Mouse (Mus musculus): ENCODE measurements at regions not wholly inside any gene's neighbourhood (a gene's known extent, or its start where the extent isn't known, plus 50 kb on each side); places are given as distances from the start of the nearest gene placed in this dataset.

GRCm38 (mm10) chr17:47114736-47115135, 104.4 kb upstream of the Ubr2 start:
- ATAC-seq (ENCODE audit: low FRiP score, low read depth): no peak
- H3K4me2 ChIP-seq (replicated peaks; ENCODE audit: low read depth, low read length, severe bottlenecking): no peak overlapping the region
- DNase-seq (ENCODE audit: low spot score): no peak
- H3K9me3 ChIP-seq (ENCODE audit: control insufficient read depth, low read length): no peaks in the 10 kb centered on the region
- H3K4me3 ChIP-seq (replicated peaks; ENCODE audit: low read length): no peak overlapping the region
- 65% methylated on average over 7 of the region's 7 CpGs for WGBS
- H3K9ac ChIP-seq (ENCODE audit: low read depth, low read length, severe bottlenecking): no peak overlapping the region
- no peaks in the 10 kb centered on the region for H3K36me3 ChIP-seq (ENCODE audit: control insufficient read depth, insufficient read depth, low read length)
- no peak for TF ChIP-seq POLR2A (IDR thresholded peaks at IDR 0.05; ENCODE audit: borderline replicate concordance, extremely low read depth, insufficient read depth, insufficient read length)
- no peaks in the 10 kb centered on the region for H3K27me3 ChIP-seq (ENCODE audit: control insufficient read depth, insufficient read depth, low read length)
- H3K4me1 ChIP-seq (ENCODE audit: control insufficient read depth, insufficient read depth, low read length): no peaks in the 10 kb centered on the region
- no peak overlapping the region for H3K27ac ChIP-seq (replicated peaks; ENCODE audit: low read depth, low read length)

- no peak overlapping the region for H3K27ac ChIP-seq (replicated peaks; ENCODE audit: low read depth, low read length)
- no peak overlapping the region for H3K4me3 ChIP-seq (replicated peaks; ENCODE audit: low read length)
- DNase-seq (ENCODE audit: low spot score) (no peak), ATAC-seq (ENCODE audit: low FRiP score, low read depth) (no peak)
- H3K27me3 ChIP-seq (ENCODE audit: control insufficient read depth, insufficient read depth, low read length): no peaks in the 10 kb centered on the region
- no peak overlapping the region for H3K9ac ChIP-seq (ENCODE audit: low read depth, low read length, severe bottlenecking)
- H3K4me2 ChIP-seq (replicated peaks; ENCODE audit: low read depth, low read length, severe bottlenecking): no peak overlapping the region
- no peaks in the 10 kb centered on the region for H3K4me1 ChIP-seq (ENCODE audit: control insufficient read depth, insufficient read depth, low read length)
- no peaks in the 10 kb centered on the region for H3K9me3 ChIP-seq (ENCODE audit: control insufficient read depth, low read length)
- no peak for TF ChIP-seq POLR2A (IDR thresholded peaks at IDR 0.05; ENCODE audit: borderline replicate concordance, extremely low read depth, insufficient read depth, insufficient read length)
- 89% methylated on average over 16 of the region's 16 CpGs for WGBS
- no peaks in the 10 kb centered on the region for H3K36me3 ChIP-seq (ENCODE audit: control insufficient read depth, insufficient read depth, low read length)
Measured at GRCm38 (mm10) chr17:47112556-47113225, 102.3 kb upstream of the Ubr2 start.

- Histone ChIP-seq H3K27me3 (ENCODE audit: control insufficient read depth, insufficient read depth, low read length) (no peaks in the 10 kb centered on the region), H3K4me1 (ENCODE audit: control insufficient read depth, insufficient read depth, low read length) (no peaks in the 10 kb centered on the region), H3K4me2 (replicated peaks; ENCODE audit: low read depth, low read length, severe bottlenecking) (no peak overlapping the region), H3K36me3 (ENCODE audit: control insufficient read depth, insufficient read depth, low read length) (no peaks in the 10 kb centered on the region), H3K27ac (replicated peaks; ENCODE audit: low read depth, low read length) (no peak overlapping the region), H3K4me3 (replicated peaks; ENCODE audit: low read length) (no peak overlapping the region), H3K9ac (ENCODE audit: low read depth, low read length, severe bottlenecking) (no peak overlapping the region), H3K9me3 (ENCODE audit: control insufficient read depth, low read length) (no peaks in the 10 kb centered on the region)
- DNase-seq (ENCODE audit: low spot score): no peak
- 88% methylated on average over 4 of the region's 4 CpGs for WGBS
- ATAC-seq (ENCODE audit: low FRiP score, low read depth): no peak
- TF ChIP-seq POLR2A (IDR thresholded peaks at IDR 0.05; ENCODE audit: borderline replicate concordance, extremely low read depth, insufficient read depth, insufficient read length): no peak
Measured at GRCm38 (mm10) chr17:47110836-47111235, 100.5 kb upstream of the Ubr2 start.

DNA sequence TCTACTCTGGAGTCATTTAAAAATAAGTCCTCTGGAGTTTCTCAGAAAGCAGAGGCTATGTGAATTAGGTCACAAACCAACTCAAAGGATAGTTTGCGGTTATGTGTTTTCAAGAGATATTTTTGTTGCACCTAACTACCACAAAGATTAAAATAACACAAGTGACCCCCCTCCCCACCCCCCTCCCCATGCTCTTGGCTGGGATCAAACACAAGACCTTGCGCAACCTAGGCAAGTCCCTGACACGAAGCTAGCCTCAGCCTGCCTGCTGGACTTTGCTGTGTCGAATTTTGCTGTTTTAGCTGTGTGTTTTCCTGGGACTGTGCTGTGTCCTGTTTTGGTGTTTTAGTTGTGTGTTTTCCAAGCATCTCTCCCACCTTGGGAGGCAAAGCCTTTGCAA, 94.0 kb upstream of the Ubr2 start:
- DNase-seq (ENCODE audit: low spot score): no peak
- Histone ChIP-seq H3K4me3 (replicated peaks; ENCODE audit: low read length) (no peak overlapping the region), H3K27me3 (ENCODE audit: control insufficient read depth, insufficient read depth, low read length) (no peaks in the 10 kb centered on the region), H3K9ac (ENCODE audit: low read depth, low read length, severe bottlenecking) (no peak overlapping the region), H3K27ac (replicated peaks; ENCODE audit: low read depth, low read length) (no peak overlapping the region), H3K9me3 (ENCODE audit: control insufficient read depth, low read length) (no peaks in the 10 kb centered on the region), H3K4me2 (replicated peaks; ENCODE audit: low read depth, low read length, severe bottlenecking) (no peak overlapping the region), H3K36me3 (ENCODE audit: control insufficient read depth, insufficient read depth, low read length) (no peaks in the 10 kb centered on the region), H3K4me1 (ENCODE audit: control insufficient read depth, insufficient read depth, low read length) (no peaks in the 10 kb centered on the region)
- no peak for ATAC-seq (ENCODE audit: low FRiP score, low read depth)
- TF ChIP-seq POLR2A (IDR thresholded peaks at IDR 0.05; ENCODE audit: borderline replicate concordance, extremely low read depth, insufficient read depth, insufficient read length): no peak
- WGBS: 78% methylated on average over 4 of the region's 4 CpGs

GRCm38 (mm10) chr17:47095191-47095590, 84.8 kb upstream of the Ubr2 start:
- H3K27ac ChIP-seq (replicated peaks; ENCODE audit: low read depth, low read length): no peak overlapping the region
- H3K36me3 ChIP-seq (ENCODE audit: control insufficient read depth, insufficient read depth, low read length): no peaks in the 10 kb centered on the region
- no peak for TF ChIP-seq POLR2A (IDR thresholded peaks at IDR 0.05; ENCODE audit: borderline replicate concordance, extremely low read depth, insufficient read depth, insufficient read length)
- no peak overlapping the region for H3K9ac ChIP-seq (ENCODE audit: low read depth, low read length, severe bottlenecking)
- no peak for ATAC-seq (ENCODE audit: low FRiP score, low read depth)
- no peak overlapping the region for H3K4me2 ChIP-seq (replicated peaks; ENCODE audit: low read depth, low read length, severe bottlenecking)
- 68% methylated on average over 3 of the region's 3 CpGs for WGBS
- no peaks in the 10 kb centered on the region for H3K4me1 ChIP-seq (ENCODE audit: control insufficient read depth, insufficient read depth, low read length)
- no peaks in the 10 kb centered on the region for H3K9me3 ChIP-seq (ENCODE audit: control insufficient read depth, low read length)
- no peak for DNase-seq (ENCODE audit: low spot score)
- no peaks in the 10 kb centered on the region for H3K27me3 ChIP-seq (ENCODE audit: control insufficient read depth, insufficient read depth, low read length)
- H3K4me3 ChIP-seq (replicated peaks; ENCODE audit: low read length): no peak overlapping the region
